Mouse (Mus musculus) embryonic facial prominence, embryonic 12.5 days (tissue): Measurements from ENCODE around the gene Rab26. TPM values are rescaled to one million over a fixed set of nuclear protein-coding genes. Genes with fewer than 3 reads are reported as not detected.
A peak's percentile ranks its signal among the peaks of the same experiment; 100 is the strongest.

Source experiments
- ATAC-seq: fragments of 200-750 bp; cut with Nextera tagmentation; 2 replicates; pipeline ENCODE4 v1.8.0; 2017; ENCODE audit not compliant: insufficient number of reproducible peaks, insufficient read depth, low FRiP score, low TSS enrichment
- H3K27ac ChIP-seq: fragments of 300-500 bp; sonication (generic); 2 replicates; pipeline ENCODE4 v1.5.1; 2016; ENCODE audit warnings: mild to moderate bottlenecking
- H3K27me3 ChIP-seq: fragments of 300-500 bp; sonication (generic); 2 replicates; pipeline ENCODE4 v1.6.1; 2016; ENCODE audit warnings: mild to moderate bottlenecking, moderate library complexity
- H3K36me3 ChIP-seq: fragments of 300-500 bp; sonication (generic); 2 replicates; pipeline ENCODE4 v1.6.1; 2016; ENCODE audit warnings: mild to moderate bottlenecking
- H3K4me1 ChIP-seq: fragments of 300-500 bp; sonication (generic); 2 replicates; pipeline ENCODE4 v1.6.1; 2016
- H3K4me2 ChIP-seq: fragments of 300-500 bp; sonication (generic); replicated peaks from 2 replicates; pipeline ENCODE4 v1.6.1; 2016; ENCODE audit warnings: mild to moderate bottlenecking, moderate library complexity
- H3K4me3 ChIP-seq: fragments of 300-500 bp; sonication (generic); 2 replicates; pipeline ENCODE4 v1.5.1; 2016; ENCODE audit warnings: mild to moderate bottlenecking
- H3K9ac ChIP-seq: fragments of 300-500 bp; sonication (generic); 2 replicates; pipeline ENCODE4 v1.6.1; 2016; ENCODE audit warnings: mild to moderate bottlenecking, moderate library complexity
- H3K9me3 ChIP-seq: fragments of 300-500 bp; sonication (generic); 2 replicates; pipeline ENCODE4 v1.6.1; 2016; ENCODE audit warnings: mild to moderate bottlenecking, moderate library complexity
- WGBS: fragments of 180-500 bp; shearing (Covaris S2); methylation state at CpG from one replicate; pipeline ENCODE4 v1.1.7; 2016; 5-methylcytosine and 5-hydroxymethylcytosine counted together
- polyA plus RNA-seq: library from polyadenylated mRNA; unstranded; fragments of >200 nt; fragmentation: Nextera tagmentation; extraction: Ambion mirVana; gene quantifications from 2 replicates; pipeline ENCODE4 v1.2.1, GENCODE M21; 2016

Gene Rab26
- polyA plus RNA-seq, 1 experiment from 2014 or later, result 3.6 TPM

GRCm38 (mm10) chr17:24544613-24545012 is 10.6 kb upstream of the Rab26 start:
- Histone ChIP-seq H3K4me2 (peak overlapping the region; percentile 33), H3K4me3 (peak overlapping the region; percentile 9; the same call in 1 of the 2 replicates), H3K4me1 (peaks cover 6% of the 10 kb centered on the region; the same call in 1 of the 2 replicates), H3K27ac (no peak overlapping the region), H3K9me3 (no peaks in the 10 kb centered on the region), H3K36me3 (no peaks in the 10 kb centered on the region), H3K27me3 (peaks cover 9% of the 10 kb centered on the region), H3K9ac (0 out of 2 replicates have a peak overlapping the region, but pooled peaks have one; percentile 2)
- ATAC-seq, result no peak
- 14% methylated on average over 12 of the region's 12 CpGs for WGBS

DNA sequence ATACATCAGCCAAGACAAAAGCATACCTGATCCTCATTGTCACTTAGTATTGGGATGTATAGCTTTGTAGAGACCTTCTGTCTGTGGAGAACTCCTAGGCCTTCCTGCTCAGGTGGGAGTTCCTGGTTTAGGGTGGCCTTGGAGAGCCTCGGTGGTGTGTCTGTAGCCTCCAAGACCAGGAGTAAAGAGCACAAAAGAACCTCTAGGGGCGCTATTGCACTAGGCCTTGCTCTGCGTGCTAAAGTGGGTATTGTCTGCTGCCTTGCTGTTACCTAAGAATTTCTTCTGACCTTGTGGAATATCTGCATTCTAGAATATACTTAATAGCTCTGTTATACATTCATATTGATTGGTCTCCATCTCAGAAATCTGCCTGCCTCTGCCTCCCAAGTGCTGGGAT is 6.4 kb upstream of the Rab26 start:
- no peak for ATAC-seq

DNA sequence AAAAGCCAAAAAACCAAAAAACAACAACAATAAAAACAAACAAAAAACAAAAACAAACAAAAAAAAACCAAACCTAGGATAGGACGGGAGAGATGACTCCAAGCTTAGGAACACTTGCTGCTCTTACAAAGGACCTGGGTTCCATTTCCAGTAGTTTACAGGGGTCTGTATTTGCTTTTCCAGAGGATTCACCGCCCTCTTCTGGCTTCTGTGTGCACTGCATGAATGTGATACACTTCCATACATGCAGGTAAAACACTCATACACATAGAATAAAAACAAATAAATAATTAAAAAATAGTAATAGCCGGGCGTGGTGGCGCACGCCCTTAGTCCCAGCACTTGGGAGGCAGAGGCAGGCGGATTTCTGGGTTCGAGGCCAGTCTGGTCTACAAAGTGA is 4.9 kb upstream of the Rab26 start:
- Histone ChIP-seq H3K27ac (no peak overlapping the region), H3K9me3 (no peaks in the 10 kb centered on the region), H3K9ac (no peak overlapping the region), H3K4me3 (no peak overlapping the region), H3K36me3 (no peaks in the 10 kb centered on the region), H3K4me2 (no peak overlapping the region), H3K4me1 (peaks cover 4% of the 10 kb centered on the region; the same call in 1 of the 2 replicates), H3K27me3 (no peaks in the 10 kb centered on the region)
- WGBS, result 69% methylated on average over 8 of the region's 8 CpGs
- ATAC-seq, result no peak

More for the DNA sequence above, 6.4 kb upstream of the Rab26 start:
- H3K4me3 ChIP-seq, result no peak overlapping the region
- H3K27me3 ChIP-seq, result peaks cover 4% of the 10 kb centered on the region
- H3K27ac ChIP-seq, result no peak overlapping the region
- no peaks in the 10 kb centered on the region for H3K9me3 ChIP-seq
- 8% methylated on average over 3 of the region's 3 CpGs for WGBS
- H3K36me3 ChIP-seq, result no peaks in the 10 kb centered on the region
- H3K9ac ChIP-seq, result no peak overlapping the region
- peaks cover 4% of the 10 kb centered on the region; the same call in 1 of the 2 replicates for H3K4me1 ChIP-seq
- H3K4me2 ChIP-seq, result no peak overlapping the region

DNA sequence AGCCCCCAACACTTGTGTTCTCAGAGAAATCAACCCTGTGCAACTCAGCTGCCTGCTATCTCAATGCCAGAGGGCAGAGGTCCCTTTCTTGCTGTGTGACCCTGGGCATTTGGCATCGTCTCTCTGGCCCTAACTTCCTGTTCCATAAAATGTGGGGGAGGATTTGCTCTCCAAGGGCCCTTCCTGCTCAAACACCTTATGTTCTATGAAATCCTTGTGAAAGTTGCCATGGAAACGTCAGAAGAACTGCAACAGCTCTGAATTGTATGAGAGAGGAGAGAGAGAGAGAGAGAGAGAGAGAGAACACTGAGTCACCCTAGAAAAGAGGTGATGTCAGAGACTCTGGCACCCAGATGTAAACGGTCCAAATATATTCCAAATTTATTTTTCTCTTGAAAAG is 3.5 kb upstream of the Rab26 start:
- Histone ChIP-seq H3K9ac (no peak overlapping the region), H3K4me1 (peaks cover 14% of the 10 kb centered on the region), H3K9me3 (no peaks in the 10 kb centered on the region), H3K4me3 (no peak overlapping the region), H3K27ac (0 out of 2 replicates have a peak overlapping the region, but pooled peaks have one; percentile 30), H3K36me3 (no peaks in the 10 kb centered on the region), H3K4me2 (no peak overlapping the region), H3K27me3 (no peaks in the 10 kb centered on the region)
- WGBS, result 41% methylated on average over 3 of the region's 3 CpGs
- ATAC-seq, result no peak

DNA sequence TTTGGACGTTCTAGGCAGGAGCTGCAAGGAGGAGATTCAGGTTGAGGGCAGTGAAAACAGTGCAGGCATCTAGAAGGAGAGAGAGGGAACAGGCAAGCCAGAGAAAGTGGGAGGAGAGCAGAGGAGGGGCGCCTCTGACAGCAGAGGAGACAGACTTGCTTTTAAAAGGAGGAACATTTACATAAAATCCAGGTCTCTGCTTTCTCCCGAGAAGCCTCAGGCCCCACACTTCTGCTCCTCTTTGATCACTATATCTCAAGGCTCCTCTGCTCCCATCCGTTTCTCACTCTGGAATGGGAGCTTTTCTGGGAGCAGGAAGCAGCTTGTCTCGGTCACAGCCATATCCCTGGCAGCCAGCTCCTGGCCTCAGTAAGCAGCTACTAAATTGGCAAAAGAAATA is 1.3 kb upstream of the Rab26 start:
- H3K27ac ChIP-seq, result no peak overlapping the region
- peaks cover 12% of the 10 kb centered on the region; the same call in 1 of the 2 replicates for H3K36me3 ChIP-seq
- ATAC-seq, result no peak
- peaks cover 28% of the 10 kb centered on the region for H3K4me1 ChIP-seq
- no peak overlapping the region for H3K4me2 ChIP-seq
- 47% methylated on average over 5 of the region's 5 CpGs for WGBS
- no peaks in the 10 kb centered on the region for H3K9me3 ChIP-seq
- no peak overlapping the region for H3K4me3 ChIP-seq
- H3K9ac ChIP-seq, result no peak overlapping the region
- H3K27me3 ChIP-seq, result no peaks in the 10 kb centered on the region

DNA sequence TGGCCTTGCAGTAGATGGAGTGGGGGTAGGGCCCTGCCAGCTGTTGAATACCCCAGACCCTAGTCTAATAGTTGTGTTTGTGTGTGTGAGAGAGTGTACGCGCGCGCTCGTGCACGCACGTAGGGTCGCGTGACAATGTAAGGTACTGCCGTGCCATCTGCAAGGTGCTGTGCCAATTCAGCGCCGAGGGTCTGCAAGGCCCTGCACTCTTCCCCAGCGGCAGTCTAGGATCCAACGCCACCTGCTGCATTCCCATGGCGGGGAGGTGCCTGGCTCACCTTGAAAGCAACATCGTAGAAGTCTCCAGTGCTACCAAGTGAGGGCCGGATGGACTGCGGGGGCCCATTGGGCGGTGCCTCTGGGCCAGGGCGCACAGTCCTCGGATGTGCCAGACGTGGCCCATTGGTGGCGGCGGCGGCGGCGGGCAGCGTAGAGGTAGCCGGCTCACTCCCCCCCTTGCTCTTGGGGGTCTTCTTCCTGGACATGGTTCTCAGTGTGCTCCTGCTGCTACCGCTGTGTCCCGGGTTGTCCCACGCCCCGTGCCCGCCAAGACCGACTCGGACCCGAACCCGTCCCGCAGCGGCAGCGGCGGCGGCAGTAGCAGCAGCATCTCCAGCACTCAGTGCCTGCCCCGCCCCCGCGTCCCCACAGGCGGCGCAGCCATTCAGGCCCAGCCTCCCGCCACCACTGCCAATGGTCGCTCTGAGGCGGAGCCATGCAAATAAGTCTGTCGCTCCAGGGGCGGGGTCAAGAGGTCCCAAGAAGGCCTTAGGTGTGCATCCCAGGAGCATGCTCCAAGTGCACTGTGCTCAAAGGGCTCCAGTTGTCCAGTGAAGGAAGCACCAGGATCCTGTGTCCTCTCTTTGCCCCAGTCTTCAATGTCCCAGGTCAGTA is 664 bp downstream of the Rab26 start:
- Histone ChIP-seq H3K9ac (peak overlapping the region; percentile 56), H3K4me1 (peaks cover 44% of the 10 kb centered on the region), H3K27me3 (no peaks in the 10 kb centered on the region), H3K9me3 (no peaks in the 10 kb centered on the region), H3K4me2 (peak overlapping the region; percentile 67), H3K36me3 (peaks cover 18% of the 10 kb centered on the region; the same call in 1 of the 2 replicates), H3K4me3 (peak overlapping the region; percentile 36), H3K27ac (no peak overlapping the region)
- WGBS, result 7% methylated on average over 53 of the region's 53 CpGs
- ATAC-seq, result peak; percentile 31; the same call in 1 of the 2 replicates

DNA sequence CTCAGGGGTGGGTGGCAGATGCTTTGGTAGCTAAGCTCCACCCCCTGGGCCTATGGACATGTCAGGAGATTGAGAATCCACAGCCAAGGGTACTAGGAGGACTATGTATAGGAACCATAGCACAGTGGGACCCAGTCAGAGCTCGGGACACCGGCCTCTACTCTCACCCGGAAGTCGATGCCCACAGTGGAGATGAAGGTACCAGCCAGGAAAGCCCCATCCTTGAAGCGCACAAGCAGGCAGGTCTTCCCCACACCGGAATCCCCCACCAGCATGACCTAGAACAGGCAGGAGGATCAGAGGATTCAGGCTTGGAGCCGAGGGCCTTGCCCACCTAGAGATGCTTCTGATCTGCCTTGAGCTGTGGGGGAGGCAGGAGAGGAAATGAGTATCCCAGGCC is 2.0 kb downstream of the Rab26 start:
- peaks cover 18% of the 10 kb centered on the region; the same call in 1 of the 2 replicates for H3K36me3 ChIP-seq
- peak overlapping the region; percentile 4; the same call in 1 of the 2 replicates for H3K9ac ChIP-seq
- H3K27me3 ChIP-seq, result no peaks in the 10 kb centered on the region
- H3K4me3 ChIP-seq, result no peak overlapping the region
- no peak overlapping the region for H3K4me2 ChIP-seq
- 76% methylated on average over 7 of the region's 7 CpGs for WGBS
- peaks cover 40% of the 10 kb centered on the region for H3K4me1 ChIP-seq
- ATAC-seq, result no peak
- H3K9me3 ChIP-seq, result no peaks in the 10 kb centered on the region
- no peak overlapping the region for H3K27ac ChIP-seq

DNA sequence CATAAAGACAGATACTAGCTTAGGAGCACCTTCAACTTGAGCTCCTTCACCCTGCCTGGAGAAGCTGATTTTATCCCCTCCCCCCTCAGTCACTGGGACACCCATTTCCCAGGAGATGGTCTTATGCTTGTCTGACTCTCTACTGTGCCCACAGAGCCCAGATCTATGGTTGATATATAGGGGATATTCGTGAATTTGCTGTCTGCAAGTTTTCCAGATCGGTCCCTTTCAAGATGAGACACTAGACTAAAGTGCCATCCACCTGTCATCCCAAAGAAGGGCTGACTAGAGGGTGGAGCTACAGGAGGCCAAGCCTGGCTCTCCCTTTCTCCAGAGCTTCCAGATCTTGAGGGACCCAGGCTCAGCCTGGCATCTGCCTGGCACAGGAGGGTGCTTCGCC is 2.9 kb downstream of the Rab26 start:
- Histone ChIP-seq H3K27ac (peak overlapping the region; percentile 4; the same call in 1 of the 2 replicates), H3K4me2 (0 out of 2 replicates have a peak overlapping the region, but pooled peaks have one; percentile 80), H3K36me3 (peaks cover 18% of the 10 kb centered on the region; the same call in 1 of the 2 replicates), H3K4me3 (no peak overlapping the region), H3K9me3 (no peaks in the 10 kb centered on the region), H3K9ac (peak overlapping the region; percentile 76; the same call in 1 of the 2 replicates), H3K4me1 (peaks cover 49% of the 10 kb centered on the region), H3K27me3 (no peaks in the 10 kb centered on the region)
- ATAC-seq, result no peak
- WGBS, result 69% methylated on average over 3 of the region's 3 CpGs

DNA sequence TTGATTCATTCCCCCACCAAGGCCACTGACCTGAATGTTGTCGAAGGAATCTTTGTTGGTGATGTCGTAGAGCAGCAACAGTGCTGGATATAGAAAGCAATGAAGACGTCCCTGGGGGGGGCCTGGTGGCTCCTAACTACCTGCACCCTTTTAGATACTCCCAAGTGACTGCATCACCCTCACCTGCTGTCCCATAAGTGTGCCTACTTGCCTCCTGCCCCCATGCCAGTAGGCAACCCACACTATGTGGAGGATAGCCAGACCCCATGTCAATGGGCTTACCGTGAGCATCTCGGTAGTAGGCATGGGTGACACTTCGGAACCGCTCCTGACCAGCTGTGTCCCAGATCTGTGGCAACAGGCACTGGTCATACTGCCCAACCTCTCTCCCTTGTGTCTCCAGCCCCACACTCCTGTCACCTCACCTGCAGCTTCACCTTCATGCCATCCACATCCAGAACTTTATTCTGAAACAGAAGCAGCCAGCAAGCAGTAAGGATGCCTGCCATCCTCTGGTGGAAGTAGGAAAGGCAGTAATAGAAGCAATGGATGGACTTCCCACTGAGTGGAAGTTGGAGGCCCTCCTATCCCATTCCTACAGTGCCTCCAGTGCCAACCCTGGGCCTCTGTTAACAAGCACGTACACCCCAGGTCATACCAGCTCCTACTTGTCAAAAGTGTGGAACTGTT is 3.5 kb downstream of the Rab26 start:
- Histone ChIP-seq H3K27ac (peak overlapping the region; percentile 87; the same call in 1 of the 2 replicates), H3K27me3 (no peaks in the 10 kb centered on the region), H3K36me3 (peaks cover 18% of the 10 kb centered on the region; the same call in 1 of the 2 replicates), H3K4me1 (peaks cover 50% of the 10 kb centered on the region), H3K9ac (peak overlapping the region; percentile 76; the same call in 1 of the 2 replicates), H3K4me2 (peak overlapping the region; percentile 80), H3K4me3 (peak overlapping the region; percentile 63; the same call in 1 of the 2 replicates), H3K9me3 (no peaks in the 10 kb centered on the region)
- ATAC-seq, result no peak
- 30% methylated on average over 8 of the region's 8 CpGs for whole genome bisulfite sequencing

- H3K27me3 ChIP-seq, result no peaks in the 10 kb centered on the region
- H3K4me1 ChIP-seq, result peaks cover 50% of the 10 kb centered on the region
- H3K9me3 ChIP-seq, result no peaks in the 10 kb centered on the region
- peak overlapping the region; percentile 63 for H3K4me3 ChIP-seq
- 23% methylated on average over 5 of the region's 5 CpGs for WGBS
- H3K9ac ChIP-seq, result peak overlapping the region; percentile 76
- peaks cover 18% of the 10 kb centered on the region; the same call in 1 of the 2 replicates for H3K36me3 ChIP-seq
- ATAC-seq, result no peak
- peak overlapping the region; percentile 87 for H3K27ac ChIP-seq
- H3K4me2 ChIP-seq, result peak overlapping the region; percentile 80
These were observed 4.1 kb downstream of the Rab26 start for GRCm38 (mm10) chr17:24529883-24530282.

DNA sequence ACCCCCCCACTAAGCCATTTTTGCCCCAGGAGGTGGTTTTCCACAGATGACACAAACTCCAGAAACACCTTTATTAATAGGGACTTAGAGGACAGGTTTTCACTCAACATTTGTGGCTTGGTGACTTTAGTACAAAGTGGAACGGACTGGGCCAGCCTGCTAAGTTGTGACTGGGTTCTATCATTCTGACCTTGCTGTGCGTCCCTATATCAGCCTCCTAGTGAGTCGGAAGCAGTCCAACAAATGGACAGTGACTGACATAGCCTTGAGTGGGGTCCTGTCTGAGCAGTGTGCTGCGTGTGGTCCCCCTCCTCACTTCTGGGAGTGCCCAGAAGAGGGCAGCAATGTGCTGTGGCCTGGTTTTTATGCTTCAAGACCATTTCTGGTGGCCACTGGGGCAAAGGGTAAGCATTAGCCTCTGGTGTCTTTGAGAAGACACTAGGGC is 5.0 kb downstream of the Rab26 start:
- under 1% methylated on average over 4 of the region's 4 CpGs for WGBS
- Histone ChIP-seq H3K27me3 (no peaks in the 10 kb centered on the region), H3K36me3 (peaks cover 18% of the 10 kb centered on the region; the same call in 1 of the 2 replicates), H3K27ac (peak overlapping the region; percentile 87), H3K4me3 (peak overlapping the region; percentile 63), H3K4me1 (peaks cover 50% of the 10 kb centered on the region), H3K9me3 (no peaks in the 10 kb centered on the region), H3K9ac (peak overlapping the region; percentile 76), H3K4me2 (peak overlapping the region; percentile 80)
- no peak for ATAC-seq
